In the genomic region with DNA sequence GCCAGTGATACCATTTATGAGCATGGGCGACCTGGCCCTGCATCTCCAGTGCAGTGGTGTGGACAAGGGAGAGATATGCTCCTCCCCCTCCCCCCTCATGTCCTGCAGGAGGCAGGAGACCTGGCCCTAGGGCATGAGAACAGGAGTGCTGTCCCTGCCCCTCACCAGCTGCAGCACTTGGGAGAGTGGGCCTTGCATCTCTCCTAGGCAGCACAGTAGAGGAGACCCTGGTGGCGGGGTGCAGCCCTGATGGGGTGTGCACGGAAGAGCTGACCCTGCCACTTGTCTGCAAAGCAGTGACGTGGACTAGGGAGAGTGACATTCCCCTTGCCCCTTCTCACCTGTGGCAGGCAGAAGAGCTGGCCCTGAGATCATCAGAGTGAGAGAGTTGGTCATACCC, we compare ENCODE assay signal across 13 mouse cellular contexts.
"Had no signal": no experiment of that assay in that cellular context is flagged by ENCODE, and none has a peak within 500 bp of the region (broad histone marks: within the 10 kb centered on the region; RNA-seq: fewer than 3 reads in every experiment).

No protein-coding gene starts in this region.

- H3K9ac ChIP-seq: limb, embryonic 13.5 days; liver, embryonic 15.5 days; neural tube, embryonic 12.5 days had no signal

- H3K9me3 ChIP-seq: limb, embryonic 13.5 days; liver, embryonic 15.5 days; neural tube, embryonic 12.5 days had no signal

- ATAC-seq: lung, postnatal 0 days had no signal

- H3K36me3 ChIP-seq: limb, embryonic 13.5 days; liver, embryonic 15.5 days; neural tube, embryonic 12.5 days had no signal

- DNase-seq: kidney, adult 8-10 months; kidney, postnatal 36 days; lung, adult 2 months; lung, postnatal 36 days; midbrain, embryonic 14.5 days; thymus, postnatal 4 days had no signal

- H3K27me3 ChIP-seq: limb, embryonic 13.5 days; liver, embryonic 15.5 days; neural tube, embryonic 12.5 days had no signal

- H3K4me1 ChIP-seq: limb, embryonic 13.5 days; liver, embryonic 15.5 days had no signal

- H3K4me3 ChIP-seq: layer of hippocampus, adult 2 months; limb, embryonic 13.5 days; liver, embryonic 15.5 days; neural tube, embryonic 12.5 days had no signal

- H3K4me2 ChIP-seq: limb, embryonic 13.5 days; liver, embryonic 11.5 days; liver, embryonic 15.5 days; neural tube, embryonic 12.5 days had no signal

- H3K27ac ChIP-seq: layer of hippocampus, adult 2 months; limb, embryonic 13.5 days; liver, embryonic 15.5 days; neural tube, embryonic 12.5 days; stomach, postnatal 0 days had no signal
